12 mouse cellular contexts compared by ENCODE assay signal in the genomic region with DNA sequence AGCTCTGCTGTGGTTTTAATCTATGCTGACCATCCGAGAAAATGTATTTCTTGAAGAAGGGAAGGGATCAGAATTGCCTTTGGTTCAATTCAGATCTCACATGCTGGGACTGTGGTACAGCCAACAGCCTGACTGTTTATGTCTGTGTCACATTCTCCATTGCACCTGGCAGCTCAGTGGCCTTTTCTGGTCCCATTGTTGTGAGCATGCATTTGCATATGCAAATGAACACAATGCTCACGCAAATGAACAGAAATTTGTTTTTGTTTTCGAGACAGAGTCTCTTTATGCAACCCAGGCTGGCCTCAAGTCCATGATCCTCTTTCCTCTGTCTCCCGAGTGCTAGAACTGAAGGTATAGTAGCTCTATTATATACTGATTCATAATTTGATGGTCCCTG.
"Had no signal": no experiment of that assay in that cellular context is flagged by ENCODE, and none has a peak within 500 bp of the region (broad histone marks: within the 10 kb centered on the region; RNA-seq: fewer than 3 reads in every experiment).

No protein-coding gene starts in this region.

- H3K4me3 ChIP-seq: limb, embryonic 15.5 days; liver, embryonic 12.5 days; neural tube, embryonic 13.5 days; stomach, embryonic 15.5 days had no signal

- H3K4me2 ChIP-seq: limb, embryonic 15.5 days; liver, embryonic 12.5 days; lung, embryonic 14.5 days; neural tube, embryonic 13.5 days; stomach, embryonic 15.5 days had no signal

- H3K9me3 ChIP-seq: limb, embryonic 15.5 days; liver, embryonic 12.5 days; neural tube, embryonic 13.5 days; stomach, embryonic 15.5 days had no signal

- H3K27ac ChIP-seq: kidney, postnatal 0 days; limb, embryonic 15.5 days; liver, embryonic 12.5 days; neural tube, embryonic 13.5 days; stomach, embryonic 15.5 days had no signal

- ATAC-seq: liver, embryonic 12.5 days; midbrain, embryonic 16.5 days had no signal

- H3K9ac ChIP-seq: limb, embryonic 15.5 days; liver, embryonic 12.5 days; lung, embryonic 14.5 days; neural tube, embryonic 13.5 days; stomach, embryonic 15.5 days had no signal

- DNase-seq: kidney, adult 2 months; kidney, postnatal 36 days; lung, embryonic 14.5 days; right cerebral cortex, postnatal 14 days; thymus, adult 2 months; thymus, postnatal 36 days had no signal

- H3K27me3 ChIP-seq: limb, embryonic 15.5 days; neural tube, embryonic 13.5 days; stomach, embryonic 15.5 days had no signal

- H3K36me3 ChIP-seq: limb, embryonic 15.5 days; liver, embryonic 12.5 days; neural tube, embryonic 13.5 days; stomach, embryonic 15.5 days had no signal
